Mouse (Mus musculus) lung, postnatal 4 days (tissue): ENCODE data around the gene Chchd3.
A peak's percentile ranks its signal among the peaks of the same experiment; 100 is the strongest.

ENCODE experiments used
- DNase-seq, 2 experiments: peaks; one replicate each; pipeline ENCODE4 v3.0.0; 2021

The Chchd3 gene

DNA sequence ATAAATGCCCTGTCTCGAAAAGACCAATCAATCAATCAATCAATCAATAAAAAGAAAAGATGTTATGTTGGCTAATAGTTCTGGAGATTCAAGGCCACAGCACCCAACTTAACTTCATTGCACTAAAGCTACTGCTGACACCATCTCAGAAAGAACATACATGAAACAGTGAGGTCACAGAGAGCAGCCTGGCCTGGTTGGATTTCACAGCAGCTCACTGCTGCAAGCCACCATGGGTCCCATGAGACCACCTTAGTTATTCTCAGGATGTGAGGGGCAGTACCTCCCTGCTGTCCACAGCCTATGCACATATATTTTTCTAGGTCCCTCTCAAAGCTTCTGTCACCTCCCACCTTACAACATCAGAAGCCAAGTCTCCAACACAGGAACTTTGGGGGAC is 57.1 kb downstream of the Chchd3 start:
- DNase-seq: no peak

DNA sequence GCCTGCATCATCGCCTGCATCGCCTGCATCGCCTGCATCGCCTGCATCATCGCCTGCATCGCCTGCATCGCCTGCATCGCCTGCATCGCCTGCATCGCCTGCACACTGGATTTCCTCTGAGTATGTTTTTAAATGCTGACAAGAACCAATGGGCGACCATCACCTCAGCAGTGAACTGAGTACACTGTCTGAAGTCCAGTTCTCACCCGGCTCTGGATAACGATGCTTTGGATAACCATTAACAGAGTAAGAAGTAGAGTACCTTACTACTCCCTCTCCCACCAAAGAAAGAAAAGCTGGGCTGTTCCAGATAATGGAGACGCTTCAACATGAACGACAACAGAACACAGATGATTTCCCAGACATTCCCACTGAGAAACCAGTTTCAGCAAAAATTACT is 58.8 kb downstream of the Chchd3 start:
- DNase-seq: no peak

DNA sequence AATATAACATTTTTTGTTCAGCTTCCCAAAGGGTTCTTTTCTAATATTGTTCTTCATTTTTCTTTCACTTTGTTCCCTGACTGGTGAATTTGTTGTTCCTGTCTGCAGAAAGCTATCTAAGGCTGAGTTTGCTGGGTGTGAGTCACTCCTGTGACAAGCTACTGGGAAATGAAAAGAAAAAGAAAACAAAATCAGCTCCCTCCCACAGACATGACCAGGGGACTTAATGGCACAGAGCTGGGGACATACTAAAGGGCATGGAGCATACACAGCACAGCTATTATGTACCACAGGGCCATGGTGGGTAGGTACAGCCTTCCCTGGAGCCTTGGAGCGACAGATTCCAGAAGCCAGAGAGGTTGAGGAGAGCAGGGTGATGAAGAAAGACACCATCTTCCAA is 63.5 kb downstream of the Chchd3 start:
- DNase-seq: no peak

DNA sequence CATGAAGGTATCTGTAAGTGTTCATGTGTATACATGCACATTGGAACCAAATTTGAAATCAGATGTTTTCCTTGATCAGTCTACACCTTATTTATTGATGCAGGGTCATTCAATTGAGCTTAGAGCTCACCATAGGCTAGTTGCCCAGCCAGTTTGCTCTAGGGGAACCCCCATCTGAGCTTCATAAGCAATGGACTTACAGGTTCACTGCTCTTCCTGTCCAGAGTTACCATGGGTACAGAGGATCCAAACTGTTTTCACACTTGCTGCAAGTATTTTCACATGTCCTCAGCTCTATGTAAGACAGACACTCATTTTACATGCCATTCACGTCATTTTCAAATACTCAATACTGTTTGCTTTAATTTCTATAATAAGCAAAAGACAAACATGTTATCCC is 66.2 kb downstream of the Chchd3 start:
- no peak for DNase-seq

DNA sequence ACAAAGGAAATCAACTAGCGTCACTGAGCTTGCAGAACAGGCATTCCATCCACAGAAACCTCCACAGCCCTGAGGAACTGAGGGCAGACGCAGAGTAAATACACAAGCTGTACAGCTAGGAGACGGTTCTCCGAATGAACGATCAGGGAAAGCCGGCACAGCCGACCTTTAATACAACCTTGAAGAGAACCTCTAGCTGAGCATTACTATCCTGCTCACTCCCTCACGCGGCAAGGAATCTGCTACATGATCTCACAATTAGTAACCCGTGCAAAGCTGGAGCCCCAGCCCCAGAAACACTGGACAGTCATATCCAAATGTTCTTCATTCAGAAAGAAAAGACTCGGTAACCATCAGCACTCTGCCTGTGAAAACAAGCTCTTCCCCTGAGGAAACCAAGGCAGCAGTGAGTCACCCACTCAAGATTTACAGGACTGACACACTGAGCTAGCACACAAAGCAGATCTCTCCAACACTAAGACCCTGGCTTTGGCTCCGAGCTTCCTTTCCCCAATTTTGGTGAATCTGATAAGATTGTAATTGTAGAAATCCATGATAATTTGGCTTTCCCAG is 69.9 kb downstream of the Chchd3 start:
- no peak for DNase-seq

DNA sequence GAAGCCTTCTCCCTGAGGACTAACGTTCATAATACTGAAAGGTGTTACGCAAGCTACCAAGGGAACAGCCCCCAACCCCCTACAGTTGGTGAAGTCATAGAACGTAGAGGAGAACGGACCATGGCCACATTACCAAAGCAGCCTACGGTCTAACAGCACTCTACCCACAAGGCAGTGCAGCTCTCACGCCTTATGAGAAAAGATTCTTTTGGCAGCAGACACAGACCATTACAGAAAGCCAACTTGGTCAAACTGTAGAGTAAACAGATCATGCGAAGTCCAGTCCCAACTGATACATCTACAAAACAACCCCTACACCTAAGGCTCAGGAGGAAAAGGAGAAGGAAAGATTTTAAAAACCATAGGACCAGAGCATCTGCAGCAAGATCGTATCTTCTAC is 71.5 kb downstream of the Chchd3 start:
- no peak for DNase-seq

DNA sequence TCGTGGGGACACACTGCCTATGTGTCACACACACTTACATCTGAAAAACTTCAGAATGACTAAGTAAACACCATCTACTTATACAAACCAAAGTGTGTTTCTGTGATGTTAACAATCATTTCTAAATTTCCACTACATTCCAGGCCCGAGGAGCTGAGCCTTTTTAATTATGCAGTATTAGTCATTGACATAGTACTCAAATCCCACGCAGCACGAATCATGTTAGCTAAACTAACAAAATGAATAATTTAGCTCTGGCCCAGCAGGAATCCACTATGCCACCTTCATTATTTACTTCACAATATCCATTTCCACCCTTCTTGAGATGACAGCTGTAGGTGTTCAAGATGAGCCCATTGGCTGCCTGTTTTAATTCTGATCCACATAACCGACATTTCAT is 76.2 kb downstream of the Chchd3 start:
- no peak for DNase-seq

DNA sequence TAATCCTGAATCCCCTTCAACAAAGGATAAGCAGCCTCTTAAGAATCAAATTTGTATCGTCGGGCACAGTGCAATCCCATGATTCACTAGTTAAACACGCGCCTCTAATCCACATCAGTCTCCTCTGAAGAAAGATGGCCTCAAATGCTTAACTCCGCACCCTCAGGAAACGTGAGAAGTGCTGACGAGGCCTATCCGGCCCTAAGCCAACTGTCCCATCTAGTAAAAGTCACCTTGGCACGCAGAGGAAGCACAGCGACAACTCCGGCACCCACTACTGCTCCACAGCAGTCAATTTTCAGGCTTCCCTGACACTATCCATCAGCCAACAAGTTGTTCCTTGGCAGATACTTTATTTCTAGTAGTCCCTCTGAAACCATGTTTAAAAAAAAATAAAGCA is 78.8 kb downstream of the Chchd3 start:
- no peak for DNase-seq

DNA sequence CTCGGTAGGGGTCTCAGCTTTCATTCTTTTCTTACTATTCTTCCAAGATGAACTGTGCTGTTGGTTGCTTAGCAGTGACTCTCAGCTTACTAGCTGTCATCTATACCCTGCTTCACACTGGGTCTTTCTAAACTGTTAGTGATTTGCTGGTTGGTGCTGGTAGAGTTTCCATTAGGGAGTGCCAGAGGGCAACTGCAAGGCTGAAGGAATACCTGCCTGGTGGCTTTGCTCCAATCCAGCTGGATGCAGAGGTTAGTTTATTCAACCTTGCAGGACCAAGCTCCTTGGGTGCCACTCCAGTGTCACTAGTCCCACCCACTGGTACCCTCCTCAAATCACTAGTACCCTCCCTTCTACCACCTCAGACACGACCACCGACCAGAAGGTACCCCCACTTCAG is 81.2 kb downstream of the Chchd3 start:
- no peak for DNase-seq

DNA sequence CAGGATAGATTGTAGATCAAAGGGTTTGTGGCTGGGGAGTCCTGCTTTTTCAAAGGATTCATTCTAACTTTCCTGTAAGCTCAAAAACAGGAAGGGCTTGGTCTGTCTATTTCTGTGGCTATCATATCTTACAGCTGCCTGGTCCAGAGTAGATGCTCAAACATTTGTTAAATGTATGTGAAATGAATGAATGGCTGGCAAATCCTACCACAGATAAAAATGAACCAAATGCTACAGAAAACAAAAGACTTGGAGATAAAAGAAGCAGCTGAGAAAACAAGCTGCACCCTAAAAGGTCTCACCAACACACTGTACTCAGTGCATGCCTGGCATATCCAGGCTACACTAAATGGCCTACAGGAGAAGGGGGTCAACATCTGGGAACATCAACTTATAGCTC is 88.1 kb downstream of the Chchd3 start:
- DNase-seq: no peak

DNA sequence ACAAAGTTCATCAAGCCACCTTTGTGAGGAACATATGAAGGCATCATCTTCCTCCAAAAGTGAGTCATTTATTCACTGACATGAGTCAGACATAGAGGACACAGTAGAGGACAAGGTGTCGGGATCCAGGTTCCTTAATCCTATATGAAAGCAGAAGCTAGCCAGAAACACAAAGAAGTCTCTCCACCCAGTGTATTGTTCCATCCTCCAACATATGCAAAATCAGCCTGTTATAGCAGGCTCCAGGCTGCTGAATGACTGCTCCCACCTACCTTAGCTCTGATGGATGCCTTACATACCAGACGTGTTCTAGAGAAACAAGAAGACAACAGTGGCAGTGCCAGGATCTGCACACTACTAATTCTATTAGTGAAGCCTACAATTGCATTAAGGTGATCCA is 91.1 kb downstream of the Chchd3 start:
- DNase-seq: no peak

DNA sequence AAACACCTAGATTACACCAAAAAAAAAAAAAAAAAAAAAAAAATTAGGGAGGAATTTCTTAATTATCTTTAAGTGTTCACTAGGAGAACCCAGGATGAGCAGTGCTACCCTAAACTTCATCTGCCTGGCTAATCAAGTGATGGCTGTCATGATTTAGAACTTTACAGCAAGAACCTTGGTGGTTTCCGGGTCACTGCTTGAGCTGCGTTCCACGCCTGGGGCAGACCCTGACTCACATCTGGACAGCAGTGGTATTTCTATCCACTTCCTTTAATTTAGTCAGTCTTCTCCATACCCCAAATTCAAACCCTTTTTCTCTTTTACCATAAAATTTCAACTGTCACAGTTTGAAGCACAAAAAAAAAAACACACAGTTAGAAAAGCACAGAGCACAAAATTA is 98.0 kb downstream of the Chchd3 start:
- DNase-seq: no peak

DNA sequence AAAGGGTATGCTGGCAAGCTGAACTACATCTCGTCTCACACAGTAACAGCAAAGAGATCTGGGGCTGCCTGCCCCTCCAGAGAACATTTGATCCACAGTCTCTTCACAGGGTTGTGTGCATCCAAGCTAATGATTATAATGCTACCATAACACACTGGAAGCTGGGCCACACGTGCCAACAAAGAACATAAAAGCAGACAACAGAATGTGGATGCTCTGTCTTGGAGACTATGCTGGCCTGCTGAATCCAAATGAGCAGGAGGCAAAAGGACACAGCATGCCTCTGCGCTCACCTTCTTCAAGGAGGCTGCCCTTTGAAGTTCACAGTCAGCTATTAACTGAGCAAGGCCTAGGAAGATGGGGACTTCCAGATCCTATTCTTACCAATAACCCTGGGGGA is 98.6 kb downstream of the Chchd3 start:
- DNase-seq: no peak

DNA sequence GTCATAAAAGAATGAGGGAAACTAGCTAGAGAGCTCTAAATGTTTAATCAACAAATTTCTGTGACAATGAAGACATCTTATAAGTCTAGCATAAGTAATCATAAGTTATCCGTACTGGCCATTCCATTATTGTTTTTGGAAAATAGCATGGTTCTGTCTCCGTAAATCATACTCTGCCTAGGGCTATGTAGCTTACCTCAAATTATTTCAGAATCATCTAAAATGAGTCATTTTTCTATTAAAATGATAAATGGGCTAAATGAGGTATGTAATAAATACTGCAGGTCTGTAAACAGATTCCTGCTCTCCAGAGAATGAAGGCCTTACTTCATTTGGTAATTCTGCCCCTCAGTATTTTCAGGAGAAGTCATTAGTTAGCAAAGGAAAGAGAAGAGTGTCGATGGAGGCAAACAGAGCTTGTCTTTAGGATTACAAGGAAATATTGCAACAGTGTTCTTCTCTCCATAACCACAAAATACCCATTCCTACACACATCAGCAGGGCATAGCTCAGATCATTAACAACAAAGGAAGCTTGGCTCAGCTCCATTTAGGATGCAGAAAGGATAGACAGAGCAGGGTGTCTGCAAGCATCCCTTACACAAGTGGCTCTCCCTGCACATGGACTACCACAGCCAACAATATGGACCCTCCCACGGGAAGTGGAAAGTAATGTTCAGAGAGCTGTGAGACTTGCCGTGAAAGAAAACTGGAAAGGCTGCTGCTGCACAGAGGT is 100.1 kb downstream of the Chchd3 start:
- DNase-seq: no peak

DNA sequence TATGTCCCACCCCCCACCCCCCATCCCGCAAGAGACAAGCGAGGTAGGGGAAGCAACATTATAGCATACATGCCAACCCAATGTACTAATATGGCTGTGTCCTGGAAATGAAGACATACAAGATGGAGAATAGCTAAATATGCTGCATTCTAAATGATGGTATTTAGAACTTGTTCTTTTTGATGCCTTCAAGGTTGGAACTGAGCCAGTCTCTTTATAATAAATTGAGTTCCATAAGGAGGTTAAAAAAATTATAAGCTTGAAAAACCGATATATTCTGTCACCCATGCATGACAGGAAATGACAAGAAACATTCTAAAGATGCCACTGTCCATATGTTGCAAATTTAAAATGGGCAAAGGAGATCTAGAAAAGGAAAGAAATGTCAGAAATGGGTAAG is 104.6 kb downstream of the Chchd3 start:
- DNase-seq: no peak

DNA sequence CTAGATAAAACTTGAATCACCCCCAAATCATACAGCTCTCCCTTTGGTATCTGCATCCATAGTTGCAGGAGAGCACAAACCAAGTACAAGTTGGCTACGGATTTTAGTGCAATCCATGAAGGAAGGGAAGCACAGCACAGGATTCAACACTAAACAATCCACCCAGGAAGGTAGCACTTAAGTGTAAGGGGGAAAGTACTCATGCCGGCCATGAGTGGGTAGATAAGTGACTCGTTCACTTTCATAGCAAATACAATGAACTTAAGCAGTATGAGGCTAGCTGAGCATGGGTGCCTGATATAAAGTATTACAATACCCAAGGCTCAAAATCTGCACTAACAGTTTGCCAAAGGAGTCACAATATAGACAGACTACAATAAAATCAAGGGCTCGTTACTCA is 109.1 kb downstream of the Chchd3 start:
- DNase-seq: peak; percentile 14 to 23

DNA sequence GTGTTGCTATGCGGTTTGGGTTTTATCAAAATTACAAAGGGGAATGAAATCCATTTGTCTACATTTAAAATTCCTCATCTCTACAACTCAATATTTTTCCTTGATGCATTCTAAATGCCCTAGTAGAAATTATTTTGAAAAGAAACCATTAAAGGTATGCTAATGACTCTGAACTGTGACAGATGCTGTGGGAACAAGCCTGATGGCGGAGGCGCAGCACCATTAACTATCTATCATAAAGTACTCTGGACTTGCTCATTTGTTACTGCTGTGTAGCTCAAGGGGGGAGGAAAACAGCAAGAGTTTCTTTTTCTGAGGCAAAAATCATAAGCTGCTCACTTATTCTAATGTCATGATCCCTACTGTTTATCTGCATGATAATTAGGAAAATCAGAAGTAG is 110.4 kb downstream of the Chchd3 start:
- no peak for DNase-seq

DNA sequence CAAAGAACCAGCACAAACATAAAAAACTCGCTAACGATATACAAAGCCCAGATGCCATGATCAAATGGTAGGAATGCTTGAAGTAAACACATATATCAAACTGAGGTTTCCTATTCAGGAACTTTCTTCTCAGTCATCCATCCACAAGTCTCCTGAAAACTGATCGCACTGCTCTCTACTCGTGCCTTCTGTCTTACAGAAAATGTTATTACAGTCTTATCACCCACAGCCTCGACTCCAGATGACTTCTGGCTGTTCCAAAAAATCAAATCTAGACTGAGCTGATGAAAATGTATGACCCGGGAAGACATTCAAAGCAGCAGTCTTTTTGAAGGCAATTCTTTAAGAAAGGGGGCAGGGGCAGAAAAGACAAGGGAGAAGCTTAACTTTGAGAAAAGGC is 112.8 kb downstream of the Chchd3 start:
- no peak for DNase-seq

DNA sequence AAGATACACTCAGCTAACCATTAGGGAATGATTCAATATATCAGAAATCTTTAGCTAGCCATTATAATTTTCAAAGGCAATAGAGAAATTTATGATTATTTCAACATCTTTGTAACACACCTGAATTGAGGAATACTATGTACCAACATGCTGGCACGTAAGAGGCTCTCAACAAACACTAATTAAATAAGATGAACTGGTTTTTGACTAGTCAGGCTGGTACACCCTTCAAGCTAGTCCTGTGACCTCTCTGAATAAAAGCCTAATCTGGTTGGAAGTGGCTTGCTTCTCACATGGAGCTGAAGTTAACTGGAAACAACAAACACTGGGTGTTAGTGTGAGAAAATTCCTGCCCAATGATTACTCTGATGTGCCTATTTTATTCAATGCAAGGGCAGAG is 115.1 kb downstream of the Chchd3 start:
- no peak for DNase-seq

DNA sequence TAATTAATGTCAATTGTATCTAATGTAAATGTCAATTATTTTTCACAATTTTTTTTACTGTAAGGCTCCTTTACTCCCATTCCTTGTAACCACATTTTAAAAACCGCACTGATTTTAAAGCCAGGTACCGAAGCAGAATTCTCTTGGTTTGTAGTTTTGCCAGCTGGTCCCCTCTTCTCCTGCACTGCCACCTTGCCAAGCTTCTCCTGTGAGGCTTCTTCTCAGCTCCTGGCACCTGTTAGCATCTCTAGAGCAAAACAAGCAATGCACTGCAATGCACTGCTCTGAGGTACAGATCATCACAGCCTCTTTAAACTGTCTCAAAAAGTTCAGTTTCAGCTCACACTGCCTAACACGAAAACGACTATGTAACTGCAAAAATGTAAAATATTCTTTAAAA is 116.4 kb downstream of the Chchd3 start:
- DNase-seq: no peak

DNA sequence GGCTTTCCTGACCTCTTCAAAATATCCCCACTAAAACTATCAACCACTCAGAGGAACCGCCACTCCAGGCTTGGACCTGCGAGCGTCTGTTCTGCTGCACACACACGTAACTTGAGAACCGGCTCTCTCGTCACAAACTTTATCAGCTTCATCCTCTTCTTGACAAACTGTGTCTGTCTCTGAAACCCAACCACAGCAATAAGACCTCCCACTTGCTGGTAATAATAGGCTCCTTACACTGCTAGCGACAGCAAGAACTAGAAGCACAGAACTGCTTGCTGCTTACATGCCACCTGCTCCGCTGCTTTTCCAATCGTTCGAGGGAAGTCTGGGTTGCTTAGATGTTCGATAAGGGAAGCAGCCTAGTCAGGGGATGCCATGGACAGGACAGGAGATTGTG is 119.8 kb downstream of the Chchd3 start:
- no peak for DNase-seq

DNA sequence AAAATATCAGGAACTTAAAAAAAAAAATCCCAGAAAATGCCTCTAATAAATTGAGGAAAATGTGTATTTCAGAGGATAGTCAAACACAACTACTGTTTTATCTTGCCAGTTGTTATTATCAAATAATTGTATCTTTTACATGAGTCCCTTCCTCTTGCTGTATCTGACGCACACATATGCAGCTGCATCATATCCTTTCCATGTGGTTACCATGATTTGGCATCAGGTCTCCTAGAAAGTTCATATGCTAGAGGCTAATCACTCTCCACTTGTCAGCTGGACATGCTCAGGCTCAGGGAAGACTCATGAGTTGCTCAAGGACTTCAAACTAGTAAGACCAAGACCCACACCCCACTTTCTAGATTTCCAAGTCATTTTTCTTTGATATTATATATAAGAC is 122.4 kb downstream of the Chchd3 start:
- DNase-seq: no peak

DNA sequence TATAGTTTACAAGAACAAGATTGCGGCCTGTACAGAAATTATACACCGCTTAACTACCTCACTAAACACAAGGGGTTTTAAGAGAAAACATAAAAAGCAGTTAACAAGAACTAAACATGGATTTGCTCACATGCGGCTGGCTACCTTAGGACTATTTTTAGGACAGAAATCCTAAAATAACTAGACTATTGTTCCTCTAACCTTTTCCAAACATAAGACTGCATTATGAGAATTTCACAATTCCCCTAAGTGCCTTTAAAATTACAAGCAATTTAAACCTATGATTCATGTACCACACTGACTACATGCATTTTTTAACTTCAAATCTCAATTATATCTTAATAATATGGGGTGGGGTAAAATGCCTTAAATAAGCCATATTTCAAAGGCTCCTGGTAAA is 123.3 kb downstream of the Chchd3 start:
- no peak for DNase-seq

DNA sequence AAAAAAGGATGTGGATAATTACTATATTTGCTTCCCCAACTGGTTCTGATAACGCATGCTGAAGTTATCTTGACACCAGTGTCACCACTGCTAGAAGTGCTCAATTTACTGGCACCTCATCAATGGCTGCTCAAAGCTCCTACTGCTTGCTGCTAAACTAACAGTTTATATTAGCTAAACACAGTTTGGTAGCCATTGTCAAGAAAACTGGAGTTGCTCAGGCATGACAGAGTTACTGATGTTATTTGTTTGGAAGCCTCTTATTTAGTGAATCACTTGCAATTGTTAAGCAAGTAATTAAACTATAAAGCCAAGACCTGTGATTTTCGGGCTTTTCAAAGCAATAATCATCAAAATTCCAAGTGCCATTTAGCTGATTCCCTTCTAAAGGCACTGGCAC is 123.7 kb downstream of the Chchd3 start:
- DNase-seq: no peak

DNA sequence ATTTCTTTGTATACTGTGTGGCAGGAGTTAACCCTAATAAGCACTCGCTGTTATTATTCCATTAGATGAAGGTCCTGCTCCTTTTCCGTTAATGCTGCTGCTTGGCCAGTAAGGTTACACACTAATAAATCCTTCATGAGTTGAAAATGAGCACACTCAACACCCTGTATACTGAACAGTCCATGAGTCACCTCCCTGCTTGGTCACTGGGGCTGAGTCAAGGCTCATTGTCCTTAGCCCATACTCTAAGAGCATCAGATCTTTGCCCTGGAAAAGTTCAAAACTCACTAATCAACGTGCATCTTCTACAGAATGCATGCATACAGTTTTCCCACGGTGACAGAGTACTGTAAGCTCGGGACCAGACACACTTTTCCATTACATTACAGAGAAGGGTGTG is 124.5 kb downstream of the Chchd3 start:
- DNase-seq: no peak
